Mouse (Mus musculus) intestine, postnatal 0 days (tissue): ENCODE measurements at regions not wholly inside any gene's neighbourhood (a gene's known extent, or its start where the extent isn't known, plus 50 kb on each side); places are given as distances from the start of the nearest gene placed in this dataset.

ENCODE experiments used
- ATAC-seq: fragments of 200-750 bp; cut with Nextera tagmentation; 2 replicates; pipeline ENCODE4 v1.8.0; 2017; ENCODE audit warnings: mild to moderate bottlenecking, moderate TSS enrichment, moderate library complexity
- H3K27ac ChIP-seq: fragments of 300-500 bp; sonication (generic); 2 replicates; pipeline ENCODE4 v1.5.1; 2014; ENCODE audit warnings: mild to moderate bottlenecking, low read depth, low read length, moderate library complexity
- H3K27me3 ChIP-seq: fragments of 300-500 bp; sonication (generic); replicated peaks from 2 replicates; pipeline ENCODE4 v1.6.1; 2014; ENCODE audit warnings: low read length, mixed read lengths; ENCODE audit not compliant: control insufficient read depth, insufficient read depth
- H3K36me3 ChIP-seq: fragments of 300-500 bp; sonication (generic); 2 replicates; pipeline ENCODE4 v1.6.1; 2014; ENCODE audit warnings: mild to moderate bottlenecking, moderate library complexity; ENCODE audit not compliant: control insufficient read depth, insufficient read depth
- H3K4me1 ChIP-seq: fragments of 300-500 bp; sonication (generic); replicated peaks from 2 replicates; pipeline ENCODE4 v1.6.1; 2014; ENCODE audit warnings: antibody characterized with exemption, low read length, mixed read lengths; ENCODE audit not compliant: control insufficient read depth, insufficient read depth
- H3K4me2 ChIP-seq: fragments of 300-500 bp; sonication (generic); replicated peaks from 2 replicates; pipeline ENCODE4 v1.6.1; 2014; ENCODE audit warnings: low read depth, mild to moderate bottlenecking, moderate library complexity
- H3K4me3 ChIP-seq: fragments of 300-500 bp; sonication (generic); 2 replicates; pipeline ENCODE4 v1.5.1; 2014; ENCODE audit warnings: low read depth, low read length
- H3K9ac ChIP-seq: fragments of 300-500 bp; sonication (generic); 2 replicates; pipeline ENCODE4 v1.6.1; 2014; ENCODE audit warnings: mild to moderate bottlenecking, low read depth, low read length
- H3K9me3 ChIP-seq: fragments of 300-500 bp; sonication (generic); 2 replicates; pipeline ENCODE4 v1.6.1; 2016; ENCODE audit warnings: mixed run types; ENCODE audit not compliant: control insufficient read depth
- CTCF ChIP-seq: sonication (generic); IDR thresholded peaks from 2 replicates; pipeline ENCODE4 v1.5.1; 2016; ENCODE audit warnings: low read depth, mild to moderate bottlenecking, control low read depth, antibody characterized with exemption, moderate library complexity
- WGBS: fragments of 180-500 bp; shearing (Covaris S2); extraction: QIAGEN DNeasy Blood & Tissue Kit; methylation state at CpG from one replicate; pipeline ENCODE4 v1.1.7; 2014; 5-methylcytosine and 5-hydroxymethylcytosine counted together

DNA sequence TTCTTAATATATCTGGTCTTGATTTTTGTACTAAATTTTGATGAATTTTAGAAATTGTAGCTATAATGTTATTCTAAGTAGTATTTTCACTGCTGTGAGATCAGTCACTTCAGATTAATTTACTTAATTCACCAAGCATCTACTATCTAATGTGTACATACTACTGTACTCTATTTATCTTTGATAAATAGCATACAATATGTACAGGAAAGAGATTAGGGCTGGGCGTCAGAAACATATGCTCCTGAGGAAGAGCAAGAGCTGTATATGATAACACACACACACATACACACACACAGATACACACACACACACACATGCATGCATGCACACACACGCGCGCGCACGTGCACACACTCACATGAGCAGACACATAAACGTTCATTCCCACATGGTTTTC, 387.2 kb downstream of the Meis1 start:
- TF ChIP-seq CTCF = no peak

DNA sequence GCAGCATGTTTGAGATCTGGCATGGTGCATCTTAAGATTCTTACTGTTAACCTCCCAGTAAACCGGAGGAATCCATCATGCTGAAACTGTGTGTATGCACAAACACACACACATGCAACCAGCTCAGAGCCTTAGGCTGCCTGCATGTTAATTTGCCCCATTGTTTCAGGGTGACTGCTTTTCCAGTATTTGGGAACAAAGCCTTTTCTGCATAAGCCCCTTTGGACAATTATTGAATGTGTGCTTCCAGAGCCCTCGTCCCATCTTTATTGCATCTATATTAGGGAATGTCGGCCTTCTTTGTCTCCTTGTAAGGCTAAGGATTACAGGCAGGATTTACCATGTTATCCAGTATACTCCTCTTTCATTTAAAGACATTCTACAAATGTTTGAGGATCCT, 397.0 kb downstream of the Meis1 start:
- WGBS = 68% methylated on average over 3 of the region's 3 CpGs
- no peak for ATAC-seq
- Histone ChIP-seq H3K4me2 (no peak overlapping the region), H3K4me1 (no peaks in the 10 kb centered on the region), H3K27ac (no peak overlapping the region), H3K36me3 (no peaks in the 10 kb centered on the region), H3K9ac (no peak overlapping the region), H3K27me3 (no peaks in the 10 kb centered on the region), H3K9me3 (no peaks in the 10 kb centered on the region), H3K4me3 (no peak overlapping the region)
- no peak for TF ChIP-seq CTCF

More for the DNA sequence above, 387.2 kb downstream of the Meis1 start:
- Histone ChIP-seq H3K4me1 (no peaks in the 10 kb centered on the region), H3K4me2 (no peak overlapping the region), H3K4me3 (no peak overlapping the region), H3K36me3 (no peaks in the 10 kb centered on the region), H3K9ac (no peak overlapping the region), H3K27ac (no peak overlapping the region), H3K9me3 (no peaks in the 10 kb centered on the region), H3K27me3 (no peaks in the 10 kb centered on the region)
- ATAC-seq = no peak
- 87% methylated on average over 7 of the region's 7 CpGs for WGBS

DNA sequence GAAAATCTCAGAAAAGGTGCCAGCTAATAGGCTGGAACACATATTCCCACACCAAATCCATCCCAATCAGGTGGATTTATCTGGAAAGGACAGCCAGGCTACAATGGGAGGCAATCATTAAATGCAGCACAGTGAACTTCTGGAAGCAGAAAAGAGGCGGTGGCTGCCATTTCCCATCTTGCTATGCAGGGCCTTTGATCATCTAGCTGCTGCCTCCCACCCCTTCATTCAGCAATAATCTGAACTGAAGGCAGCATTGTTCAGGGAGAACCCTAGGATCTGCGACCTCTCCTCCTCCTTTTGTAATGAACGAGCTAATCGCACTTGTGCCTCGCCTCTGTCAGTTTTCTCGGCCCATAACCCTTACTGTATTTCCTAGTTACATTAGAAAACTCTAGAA, 413.9 kb downstream of the Meis1 start:
- Histone ChIP-seq H3K27me3 (no peaks in the 10 kb centered on the region), H3K9ac (no peak overlapping the region), H3K27ac (no peak overlapping the region), H3K4me2 (no peak overlapping the region), H3K36me3 (no peaks in the 10 kb centered on the region), H3K4me1 (no peaks in the 10 kb centered on the region), H3K9me3 (no peaks in the 10 kb centered on the region), H3K4me3 (no peak overlapping the region)
- no peak for ATAC-seq
- 72% methylated on average over 6 of the region's 6 CpGs for WGBS
- no peak for TF ChIP-seq CTCF

DNA sequence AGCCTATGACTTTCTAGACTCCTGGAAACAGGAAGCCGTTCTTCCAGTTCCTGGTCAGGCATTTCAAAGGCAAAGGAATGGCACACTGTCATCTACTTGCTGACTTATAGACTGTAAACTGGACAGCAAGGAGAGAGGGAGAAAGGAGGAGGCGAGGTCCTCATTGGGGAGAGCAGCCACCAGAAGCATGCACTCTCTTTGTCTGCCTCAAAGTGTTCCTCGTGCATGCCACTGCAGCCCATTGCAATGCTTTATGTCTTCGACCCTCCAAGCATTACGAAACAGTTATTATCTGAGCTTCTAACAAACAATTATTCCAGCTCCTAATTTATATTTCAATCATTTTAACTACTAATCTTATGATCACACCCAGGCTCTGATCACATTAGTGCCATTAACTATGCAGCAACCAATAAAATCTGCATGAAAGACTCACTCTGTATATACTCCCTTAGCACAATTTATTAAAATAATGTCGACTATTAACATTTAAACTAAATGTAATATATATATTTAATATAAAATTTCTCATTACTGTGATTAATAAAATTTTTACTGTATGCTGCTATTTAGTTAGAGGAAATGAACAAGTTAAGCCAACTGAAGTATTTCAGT, 417.1 kb downstream of the Meis1 start:
- no peaks in the 10 kb centered on the region for H3K4me1 ChIP-seq
- WGBS = 79% methylated on average over 6 of the region's 6 CpGs
- no peak overlapping the region for H3K4me2 ChIP-seq
- H3K36me3 ChIP-seq = no peaks in the 10 kb centered on the region
- no peaks in the 10 kb centered on the region for H3K27me3 ChIP-seq
- TF ChIP-seq CTCF = no peak
- H3K27ac ChIP-seq = no peak overlapping the region
- H3K9ac ChIP-seq = no peak overlapping the region
- H3K4me3 ChIP-seq = no peak overlapping the region
- no peak for ATAC-seq
- no peaks in the 10 kb centered on the region for H3K9me3 ChIP-seq

DNA sequence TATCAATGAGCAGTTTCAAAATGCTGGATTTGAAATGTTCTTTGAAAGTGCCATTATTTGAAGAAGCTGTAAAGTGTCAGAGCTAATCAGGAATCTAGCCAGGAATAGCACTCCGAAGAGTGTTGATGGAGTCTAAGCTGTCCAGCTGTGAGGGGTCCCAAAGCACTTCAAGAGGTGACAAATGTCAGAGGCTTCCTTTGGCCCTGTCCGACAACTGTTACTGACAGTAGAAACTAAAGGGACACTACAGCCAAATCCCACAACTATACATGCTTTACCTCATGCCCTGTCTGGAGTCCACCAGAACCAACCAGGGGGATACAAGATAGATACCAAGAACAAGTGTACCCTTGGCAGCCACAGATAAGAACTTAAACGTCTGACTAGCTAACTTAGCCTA, 420.4 kb downstream of the Meis1 start:
- H3K9me3 ChIP-seq = no peaks in the 10 kb centered on the region
- no peak for TF ChIP-seq CTCF
- no peaks in the 10 kb centered on the region for H3K27me3 ChIP-seq
- WGBS = 71% methylated on average over 3 of the region's 3 CpGs
- ATAC-seq = no peak
- H3K4me1 ChIP-seq = no peaks in the 10 kb centered on the region
- no peak overlapping the region for H3K9ac ChIP-seq
- H3K27ac ChIP-seq = no peak overlapping the region
- H3K36me3 ChIP-seq = no peaks in the 10 kb centered on the region
- H3K4me3 ChIP-seq = no peak overlapping the region
- no peak overlapping the region for H3K4me2 ChIP-seq

- 83% methylated on average over 4 of the region's 4 CpGs for WGBS
- no peak overlapping the region for H3K9ac ChIP-seq
- no peak overlapping the region for H3K4me3 ChIP-seq
- no peaks in the 10 kb centered on the region for H3K9me3 ChIP-seq
- H3K4me2 ChIP-seq = no peak overlapping the region
- H3K27ac ChIP-seq = no peak overlapping the region
- no peaks in the 10 kb centered on the region for H3K27me3 ChIP-seq
- no peak for ATAC-seq
- no peaks in the 10 kb centered on the region for H3K4me1 ChIP-seq
- no peak for TF ChIP-seq CTCF
- H3K36me3 ChIP-seq = no peaks in the 10 kb centered on the region
These were observed 421.8 kb downstream of the Meis1 start for GRCm38 (mm10) chr11:18596996-18597395.

GRCm38 (mm10) chr11:18590487-18590886, 428.3 kb downstream of the Meis1 start:
- Histone ChIP-seq H3K9ac (no peak overlapping the region), H3K27me3 (no peaks in the 10 kb centered on the region), H3K36me3 (no peaks in the 10 kb centered on the region), H3K4me3 (no peak overlapping the region), H3K27ac (no peak overlapping the region), H3K4me1 (no peaks in the 10 kb centered on the region), H3K4me2 (no peak overlapping the region), H3K9me3 (no peaks in the 10 kb centered on the region)
- no peak for ATAC-seq
- 64% methylated on average over 1 of the region's 1 CpGs for WGBS
- no peak for TF ChIP-seq CTCF
